Mouse (Mus musculus): ENCODE results near the gene Mfsd14a.
A peak's percentile ranks its signal among the peaks of the same experiment; 100 is the strongest.

Mfsd14a gene

DNA sequence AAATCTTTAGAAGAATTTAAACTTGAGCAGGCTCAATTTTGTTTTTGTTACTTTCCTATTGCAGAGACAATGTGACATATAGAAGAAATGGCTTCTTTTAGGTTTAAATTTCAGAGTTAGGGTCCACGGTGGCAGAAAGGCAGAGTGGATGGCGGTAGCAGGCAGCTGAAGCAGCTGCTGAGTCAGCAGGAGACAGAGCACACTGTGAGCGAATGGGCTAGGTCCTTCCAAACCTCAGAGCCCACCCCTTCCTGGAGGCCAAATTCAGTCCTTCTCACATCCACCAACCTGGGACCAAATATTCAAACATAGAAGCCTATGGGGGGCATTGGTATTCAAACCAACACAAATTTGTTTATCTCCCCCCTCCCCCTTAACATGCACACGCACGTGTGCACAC is 60.7 kb downstream of the Mfsd14a start:
- no peak for DNase-seq (ENCODE audit: low spot score in 2 of 2)

DNA sequence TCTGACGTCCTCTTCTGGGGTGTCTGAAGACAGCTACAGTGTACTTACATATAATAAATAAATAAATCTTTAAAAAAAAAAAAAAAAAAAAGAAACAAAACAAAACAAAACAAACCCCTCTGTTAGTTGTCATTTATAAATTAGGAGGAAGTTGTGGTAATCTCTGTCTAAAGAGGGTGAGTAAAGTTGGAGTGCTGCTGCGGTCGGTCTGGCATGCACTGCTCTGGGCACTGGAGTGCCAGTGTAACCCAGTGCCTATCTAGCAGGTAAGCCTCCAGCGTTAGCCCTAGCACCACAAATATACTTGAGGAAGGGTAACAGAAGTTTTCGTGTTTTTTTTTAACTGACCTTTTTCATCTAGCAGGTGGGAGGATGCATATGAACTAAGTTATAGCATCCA is 61.5 kb downstream of the Mfsd14a start:
- DNase-seq (ENCODE audit: low spot score in 2 of 2), result no peak

DNA sequence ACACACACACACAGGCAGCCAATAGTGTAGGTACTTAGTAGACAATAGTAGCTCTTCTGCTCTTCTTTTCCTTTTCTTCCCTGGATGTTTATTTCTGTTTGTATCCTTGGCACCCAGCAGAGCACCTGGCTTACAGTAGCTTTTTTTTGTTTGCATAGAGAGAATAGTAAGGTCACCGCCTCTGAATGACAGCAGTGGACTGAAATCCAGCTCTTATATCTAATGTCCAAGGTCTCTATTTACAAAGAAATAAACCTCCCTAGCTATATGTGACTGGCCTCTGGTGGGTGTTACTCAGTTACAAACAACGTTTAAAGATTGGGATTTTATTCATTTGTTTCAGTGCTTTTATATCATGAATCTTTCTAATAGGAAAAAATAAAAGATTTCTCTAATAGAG is 62.8 kb downstream of the Mfsd14a start:
- DNase-seq (ENCODE audit: low spot score in 2 of 2), result no peak

DNA sequence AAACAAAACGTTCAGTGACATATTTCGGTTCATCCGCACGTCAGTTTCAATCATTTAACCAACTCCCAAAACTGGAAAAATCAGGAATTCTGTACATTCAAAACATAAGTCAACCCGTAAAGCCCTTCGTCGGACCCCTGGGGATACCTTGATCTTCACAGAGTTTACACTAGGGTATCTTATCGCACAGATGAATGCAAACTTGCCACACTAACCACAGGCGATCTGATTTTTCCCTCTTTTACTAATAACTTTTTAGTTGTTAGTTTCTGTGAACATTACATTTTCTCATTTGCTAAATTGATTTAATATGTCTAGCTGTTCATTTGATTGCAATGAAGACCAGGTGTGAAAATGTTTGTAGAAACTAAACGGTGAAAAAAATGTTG is 66.9 kb downstream of the Mfsd14a start:
- DNase-seq (ENCODE audit: low spot score in 2 of 2), result no peak

DNA sequence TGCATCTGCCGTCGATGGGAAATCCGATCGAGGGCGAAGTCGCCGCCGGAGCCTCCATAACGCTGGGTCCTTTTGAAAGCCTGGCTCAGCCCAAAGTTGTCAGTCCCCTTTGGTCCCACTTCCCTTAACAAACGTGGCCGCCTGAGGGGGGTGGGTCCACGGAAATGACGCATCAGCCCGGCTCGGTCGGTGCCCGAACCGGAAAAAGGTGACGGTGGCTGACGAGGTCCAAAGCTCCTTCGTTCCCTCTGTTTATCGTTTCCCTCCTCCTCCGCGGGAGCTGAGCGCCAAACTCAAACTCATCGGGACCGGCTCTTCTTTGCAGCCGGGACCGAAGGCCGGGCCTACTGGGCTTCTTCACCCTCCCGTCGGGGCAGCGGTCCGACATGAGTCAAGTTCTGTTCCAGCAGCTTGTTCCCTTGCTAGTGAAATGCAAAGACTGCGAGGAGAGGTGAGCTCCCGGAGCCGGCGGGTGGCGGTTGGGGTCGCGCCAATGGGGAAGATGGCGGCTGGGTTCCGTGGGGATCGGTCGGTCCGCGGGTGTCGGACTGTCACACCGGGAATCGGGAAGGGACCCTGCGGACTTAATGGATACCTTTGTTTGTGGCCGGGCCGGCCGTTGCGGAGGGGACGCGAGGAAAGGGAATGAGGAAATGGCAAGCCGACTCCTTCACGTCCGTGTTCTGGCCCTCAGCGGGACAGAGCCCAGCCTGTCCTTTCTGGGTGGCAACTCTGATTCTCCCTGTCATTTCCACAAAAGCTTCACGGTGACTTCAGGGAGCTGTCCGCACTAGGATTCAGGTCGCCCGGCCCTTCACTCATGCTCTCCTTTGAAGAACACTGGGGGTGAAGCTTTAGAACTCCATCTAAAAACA is 67.5 kb downstream of the Mfsd14a start, which contains the start of gene Sass6:
TSS of gene Sass6 (plus strand) at position 255 of the 875 bp plus-strand sequence.
- peak; percentile 96 to 97 for DNase-seq (ENCODE audit: low spot score in 2 of 2)

DNA sequence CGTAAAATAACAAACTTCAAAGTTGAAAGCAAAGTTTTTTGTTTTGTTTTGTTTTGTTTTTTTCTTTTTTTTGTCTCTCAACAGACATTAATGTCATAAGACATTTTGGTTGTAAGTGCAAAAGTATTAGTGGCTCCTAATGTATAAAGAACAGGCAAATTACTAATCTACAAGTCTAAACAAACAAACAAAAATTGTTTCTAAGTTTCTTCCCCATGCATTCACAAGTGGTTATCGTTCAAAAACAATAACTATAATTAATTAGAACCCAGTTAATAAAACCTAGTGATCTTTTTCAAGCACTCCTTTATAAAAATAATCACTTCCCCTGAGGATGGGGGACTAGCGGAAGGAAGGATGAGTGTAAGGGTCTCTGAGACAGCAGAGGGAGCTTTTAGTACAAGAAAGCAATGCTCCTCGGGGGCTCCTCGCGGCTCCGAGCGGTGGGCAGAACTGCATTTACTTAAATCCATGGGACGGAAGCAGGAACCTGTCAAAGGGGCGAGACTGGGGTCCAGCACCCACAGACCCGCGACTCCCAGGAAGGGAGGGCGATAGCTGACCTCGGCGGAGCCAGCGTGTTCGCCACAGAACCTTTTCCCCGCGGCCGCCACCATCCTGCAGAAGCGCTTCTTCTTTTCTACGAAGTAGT is 68.3 kb downstream of the Mfsd14a start:
- peak in 1 of 2 experiments; percentile 11 for DNase-seq (ENCODE audit: low spot score in 2 of 2)

DNA sequence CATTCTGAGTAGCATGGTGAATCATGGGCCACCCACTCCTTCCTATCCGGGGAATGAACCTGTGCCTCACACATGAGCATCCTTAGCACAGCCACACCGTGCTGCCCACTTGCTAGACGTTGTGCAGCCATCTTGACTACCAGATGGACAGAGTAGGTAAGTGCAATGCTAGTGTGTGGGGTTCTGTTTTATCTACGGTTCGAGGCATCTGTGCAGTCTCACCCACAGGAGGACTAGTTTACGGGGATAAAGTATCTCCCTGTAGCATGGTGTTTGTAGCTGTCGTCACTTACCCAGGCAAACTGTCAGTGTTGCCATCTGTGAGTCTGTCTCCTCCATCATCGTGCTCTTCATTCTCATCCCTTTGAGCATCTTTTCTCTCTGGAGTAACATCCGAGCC is 80.3 kb downstream of the Mfsd14a start:
- no peak for DNase-seq (ENCODE audit: low spot score in 2 of 2)
